Mouse (Mus musculus): ENCODE measurements around the gene Tbc1d2.
"Not testable (repeated sequence)": the region's sequence is repeated elsewhere in the genome, so short reads cannot be mapped to it uniquely, and the experiment has no call there.

GRCm38 (mm10) chr4:46584084-46584483 lies 65.9 kb downstream of the Tbc1d2 start:
- TF ChIP-seq CTCF (conservative IDR thresholded peaks at IDR 0.05; ENCODE audit: low read length); POU5F1 (IDR thresholded peaks at IDR 0.05; ENCODE audit: borderline replicate concordance, low read length); NANOG (IDR thresholded peaks at IDR 0.05; ENCODE audit: borderline replicate concordance, low read length): not testable (repeated sequence)
